ENCODE assay signal across 8 mouse cellular contexts in the genomic region with DNA sequence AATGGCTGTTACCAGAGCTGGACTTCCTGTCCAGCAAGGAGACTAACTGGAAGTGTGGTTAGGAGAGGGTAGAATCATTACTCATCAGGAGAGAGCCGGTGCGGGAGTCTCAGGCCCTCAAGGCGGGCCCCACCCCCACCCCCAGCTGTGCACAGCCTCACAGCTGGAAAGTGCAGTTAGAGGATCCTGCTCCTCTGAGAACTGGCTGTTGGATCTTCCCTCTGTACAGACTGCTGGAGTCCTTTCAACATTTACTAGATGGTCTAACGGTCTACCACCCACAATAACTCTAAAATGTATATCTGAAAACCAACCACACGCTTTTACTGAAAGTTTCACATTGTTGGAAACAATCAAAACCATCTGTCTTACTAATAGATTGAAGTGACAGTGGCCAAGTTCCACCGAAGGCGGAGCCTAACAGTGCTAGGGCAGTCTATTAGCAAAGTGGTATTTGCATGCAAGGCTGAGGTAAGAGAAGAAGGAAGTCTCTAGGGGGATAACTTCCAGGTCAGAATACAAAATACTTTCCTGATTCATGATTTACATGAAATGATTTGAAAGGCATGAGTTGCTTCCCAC.
DNase-seq lines count a peak whose midpoint lies in the region; ATAC-seq lines count a peak whose summit lies in the region.

No protein-coding gene starts in this region.

- peak; percentile 41 to 62 for DNase-seq in spleen, postnatal 36 days (ENCODE audit: low spot score in 2 of 2)
- DNase-seq in spleen, adult 12 weeks (ENCODE audit: low spot score): no peak
- DNase-seq in embryo, embryonic 10.5 days (ENCODE audit: low spot score): peak; percentile 68
- DNase-seq in heart, postnatal 4 days: peak; percentile 32
- peak; percentile 36 for DNase-seq in retina, embryonic 14.5 days (ENCODE audit: low spot score)
- no peak for DNase-seq in frontal cortex, postnatal 10 days (ENCODE audit: low spot score in 2 of 2)

- H3K36me3 ChIP-seq in forebrain, embryonic 12.5 days (replicated peaks): no peaks in the 10 kb centered on the region

- 23% methylated on average over 7 of the region's 7 CpGs for WGBS in forebrain, embryonic 12.5 days

- H3K27ac ChIP-seq in forebrain, embryonic 12.5 days: no peak overlapping the region

- no peak overlapping the region for H3K9ac ChIP-seq in forebrain, embryonic 12.5 days

- H3K4me3 ChIP-seq in forebrain, embryonic 12.5 days (replicated peaks): no peak overlapping the region

- H3K4me1 ChIP-seq in forebrain, embryonic 12.5 days: peaks cover 6% of the 10 kb centered on the region; the same call in 1 of the 2 replicates

- no peaks in the 10 kb centered on the region for H3K9me3 ChIP-seq in forebrain, embryonic 12.5 days

- no peaks in the 10 kb centered on the region for H3K27me3 ChIP-seq in forebrain, embryonic 12.5 days

- H3K4me2 ChIP-seq in forebrain, embryonic 12.5 days: no peak overlapping the region

- ATAC-seq in activated CD4-positive, CD25-positive, alpha-beta regulatory T cell, adult 4 months: no peak
- no peak for ATAC-seq in forebrain, embryonic 12.5 days (ENCODE audit: low FRiP score)

Comparison
In these comparisons a context has a peak if more than half of its experiments do, and no peak if none do; other contexts are left out.
1. DNase-seq: peak in spleen, postnatal 36 days (2 of 2), embryo, embryonic 10.5 days (single experiment), heart, postnatal 4 days (single experiment) and retina, embryonic 14.5 days (single experiment); none in spleen, adult 12 weeks (single experiment) and frontal cortex, postnatal 10 days (0 of 2).